32 mouse cellular contexts compared by ENCODE assay signal in genomic region chr16:80083035-80083434, GRCm38 (mm10).
"Had no signal": no experiment of that assay in that cellular context is flagged by ENCODE, and none has a peak within 500 bp of the region (broad histone marks: within the 10 kb centered on the region; RNA-seq: fewer than 3 reads in every experiment).

No protein-coding gene starts in this region.

- H3K36me3 ChIP-seq: heart, embryonic 10.5 days; heart, embryonic 12.5 days; heart, embryonic 13.5 days; heart, embryonic 15.5 days; hindbrain, embryonic 10.5 days; hindbrain, embryonic 12.5 days; hindbrain, embryonic 13.5 days; hindbrain, embryonic 15.5 days; intestine, embryonic 15.5 days; kidney, embryonic 15.5 days had no signal

- DNase-seq: heart, postnatal 10 days; heart, postnatal 14 days; heart, postnatal 36 days; heart, postnatal 4 days; kidney, adult 11 months; kidney, adult 18-20 months; kidney, adult 2 months; kidney, adult 8-10 months; kidney, adult 9 months; kidney, postnatal 10 days; kidney, postnatal 14 days; kidney, postnatal 25 days; kidney, postnatal 36 days; kidney, postnatal 4 days; layer of hippocampus, adult 9-11 months; layer of hippocampus, postnatal 36 days had no signal

- H3K27ac ChIP-seq: heart, embryonic 10.5 days; heart, embryonic 13.5 days; heart, embryonic 15.5 days; hindbrain, embryonic 10.5 days; hindbrain, embryonic 12.5 days; hindbrain, embryonic 13.5 days; hindbrain, embryonic 14.5 days; hindbrain, embryonic 15.5 days; hindbrain, postnatal 0 days; intestine, embryonic 15.5 days; kidney, embryonic 15.5 days; kidney, postnatal 0 days; layer of hippocampus, adult 2 months; left cerebral cortex, adult 2 months had no signal

- H3K4me1 ChIP-seq: heart, embryonic 10.5 days; heart, embryonic 12.5 days; heart, embryonic 13.5 days; heart, embryonic 15.5 days; hindbrain, embryonic 10.5 days; hindbrain, embryonic 12.5 days; hindbrain, embryonic 13.5 days; hindbrain, embryonic 15.5 days; intestine, embryonic 15.5 days; kidney, embryonic 15.5 days had no signal

- H3K4me2 ChIP-seq: heart, embryonic 11.5 days; heart, embryonic 12.5 days; heart, embryonic 13.5 days; heart, embryonic 15.5 days; hindbrain, embryonic 12.5 days; hindbrain, embryonic 13.5 days; hindbrain, embryonic 14.5 days; hindbrain, embryonic 15.5 days; intestine, embryonic 15.5 days; kidney, embryonic 15.5 days had no signal

- H3K4me3 ChIP-seq: heart, embryonic 10.5 days; heart, embryonic 12.5 days; heart, embryonic 13.5 days; heart, embryonic 15.5 days; hindbrain, embryonic 10.5 days; hindbrain, embryonic 12.5 days; hindbrain, embryonic 13.5 days; hindbrain, embryonic 15.5 days; intestine, embryonic 15.5 days; kidney, embryonic 15.5 days; layer of hippocampus, adult 2 months; left cerebral cortex, adult 2 months had no signal

- H3K27me3 ChIP-seq: heart, embryonic 12.5 days; heart, embryonic 13.5 days; heart, embryonic 15.5 days; hindbrain, embryonic 12.5 days; hindbrain, embryonic 13.5 days; hindbrain, embryonic 15.5 days; intestine, embryonic 15.5 days; kidney, embryonic 15.5 days had no signal
